Mouse (Mus musculus) frontal cortex, adult 2 months (tissue): ENCODE data around the gene Limch1. TPM values are rescaled to one million over a fixed set of nuclear protein-coding genes. Genes with fewer than 3 reads are reported as not detected.

Experiments used
- DNase-seq, 2 experiments: peaks; one replicate each; pipeline ENCODE4 v3.0.0; 2022; ENCODE audit warnings: low spot score in 1 of 2; ENCODE audit errors: extremely low spot score in 1 of 2
- polyA plus RNA-seq: library from polyadenylated mRNA; depleted of rRNA; stranded (reverse); fragments of >200 nt; gene quantifications from 2 replicates; pipeline ENCODE4 v1.2.3, GENCODE M21; 2012

Limch1 gene
- polyA plus RNA-seq, 1 experiment = 83.3 TPM

DNA sequence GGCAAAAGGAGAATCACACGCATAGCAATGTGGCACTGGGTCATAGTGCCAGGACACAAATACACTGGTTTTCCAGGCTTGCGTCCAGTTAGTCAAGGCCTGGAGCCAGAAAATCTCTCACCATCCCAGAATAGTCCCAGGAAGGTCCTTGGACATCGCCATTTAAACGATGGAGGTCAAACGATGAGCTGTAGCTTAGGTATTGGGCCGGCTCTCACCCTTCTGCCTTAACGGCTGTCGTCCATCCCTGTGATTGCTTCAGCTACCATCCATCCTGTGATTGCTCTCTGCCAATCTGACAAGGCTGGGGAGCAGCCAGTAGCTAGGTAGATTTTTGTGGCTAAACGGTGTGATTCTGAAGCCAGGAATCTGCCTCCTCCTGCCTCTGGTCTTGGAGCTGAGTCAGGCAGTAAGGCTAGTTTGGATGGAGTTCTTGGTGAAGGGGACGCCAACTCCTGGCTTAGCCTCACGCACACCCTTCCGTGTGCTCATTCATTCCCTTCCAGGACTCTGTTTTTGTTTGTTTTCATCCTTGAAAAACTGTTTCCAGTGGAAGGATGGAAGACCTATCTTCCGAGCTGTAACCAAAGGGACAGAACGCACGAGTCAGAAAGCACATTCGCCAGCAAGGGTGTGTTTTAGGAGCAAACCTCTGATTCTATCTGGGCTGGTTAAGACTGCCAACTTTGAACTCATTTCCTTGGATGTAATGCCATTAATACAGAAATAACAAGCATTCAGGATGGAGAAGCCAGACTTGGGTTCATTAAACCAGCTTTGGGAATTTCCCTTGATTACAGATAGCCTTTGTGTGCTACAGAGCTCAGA, 265.6 kb downstream of the Limch1 start:
- DNase-seq = peak in 1 of 2 experiments; percentile 41

DNA sequence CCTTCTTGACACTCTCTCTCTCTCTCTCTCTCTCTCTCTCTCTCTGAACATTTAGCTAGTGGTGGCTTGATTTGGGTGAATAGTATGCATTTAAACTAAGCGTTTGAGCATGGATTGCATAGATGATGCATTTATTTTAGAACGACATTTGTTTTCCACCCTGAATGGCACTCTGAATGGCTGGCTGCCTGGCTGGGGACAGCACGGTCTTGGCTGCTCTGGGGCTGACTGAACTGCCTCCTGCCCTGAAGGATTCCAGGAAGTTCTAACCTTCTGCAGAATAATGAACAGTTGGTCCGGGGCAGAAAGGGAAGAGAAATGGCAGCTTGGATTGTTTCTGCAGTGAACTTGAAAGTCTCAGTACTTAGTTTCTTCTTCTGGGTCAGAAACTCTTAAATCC, 266.4 kb downstream of the Limch1 start:
- no peak for DNase-seq

DNA sequence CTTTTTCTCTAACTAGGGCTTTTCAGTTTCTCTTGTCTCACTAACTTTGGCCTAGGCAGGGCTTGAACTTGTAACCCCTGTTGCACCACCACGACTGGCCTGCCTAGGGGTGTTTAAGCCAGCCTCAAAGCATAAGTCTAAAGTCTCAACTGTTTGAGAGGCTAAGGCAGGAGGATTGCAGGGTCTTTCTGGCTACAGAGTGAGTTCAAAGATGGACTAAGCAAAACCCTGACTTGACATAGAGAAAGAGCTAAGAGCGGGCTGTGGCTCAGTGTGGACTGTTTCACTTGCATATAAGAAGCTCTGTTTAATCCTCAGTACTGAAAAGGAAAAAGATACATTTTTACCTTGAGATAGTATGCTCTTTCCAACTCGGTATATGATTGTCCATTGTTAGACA, 268.3 kb downstream of the Limch1 start:
- no peak for DNase-seq

DNA sequence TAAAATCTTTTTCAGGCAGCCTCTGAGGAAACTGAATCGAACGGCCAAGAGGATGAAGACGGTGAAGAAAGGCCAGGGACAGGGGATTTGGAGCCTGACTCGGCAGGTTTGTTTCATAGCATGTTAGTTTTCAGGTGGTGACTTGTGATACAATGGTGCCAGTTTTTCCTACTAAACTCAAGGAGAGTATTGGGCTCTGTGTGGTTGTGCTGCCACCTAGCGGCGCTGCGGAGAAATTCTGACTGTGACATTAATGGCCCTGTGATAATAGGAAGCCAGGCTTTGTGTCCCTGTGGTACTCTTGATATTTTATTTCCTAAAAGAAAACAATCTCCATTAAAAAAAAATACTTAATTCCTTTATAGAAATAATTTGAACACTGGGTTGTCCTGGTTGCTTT, 270.8 kb downstream of the Limch1 start:
- peak; percentile 33 to 84 for DNase-seq

DNA sequence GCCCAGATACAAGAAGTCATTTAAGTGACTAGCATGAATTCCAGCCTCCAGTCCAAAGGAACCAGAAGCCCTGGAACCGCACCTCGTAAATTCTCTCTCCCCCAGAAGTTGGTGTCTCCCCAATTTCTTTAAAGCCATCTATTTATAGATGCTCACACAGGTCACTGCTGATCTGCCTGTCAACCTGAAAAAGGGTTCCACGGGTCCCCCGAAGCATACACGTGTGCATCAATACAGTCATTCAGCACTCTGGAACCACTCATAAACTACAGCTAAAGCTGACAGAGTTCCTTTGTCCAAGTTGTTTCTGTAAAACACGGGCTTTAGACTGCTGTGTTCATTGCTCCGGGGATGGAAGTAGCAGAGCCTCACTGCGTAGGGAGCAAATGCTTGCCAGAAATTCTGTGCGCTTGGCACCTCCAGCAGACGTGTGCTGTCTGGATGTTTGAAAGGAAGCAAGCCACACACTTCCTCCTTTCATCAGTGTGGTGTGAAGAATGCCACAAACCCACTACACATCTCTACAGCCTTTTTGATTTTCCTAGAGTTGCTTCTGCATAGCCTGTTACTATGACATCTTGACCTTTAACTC, 278.9 kb downstream of the Limch1 start:
- peak in 1 of 2 experiments; percentile 39 for DNase-seq

DNA sequence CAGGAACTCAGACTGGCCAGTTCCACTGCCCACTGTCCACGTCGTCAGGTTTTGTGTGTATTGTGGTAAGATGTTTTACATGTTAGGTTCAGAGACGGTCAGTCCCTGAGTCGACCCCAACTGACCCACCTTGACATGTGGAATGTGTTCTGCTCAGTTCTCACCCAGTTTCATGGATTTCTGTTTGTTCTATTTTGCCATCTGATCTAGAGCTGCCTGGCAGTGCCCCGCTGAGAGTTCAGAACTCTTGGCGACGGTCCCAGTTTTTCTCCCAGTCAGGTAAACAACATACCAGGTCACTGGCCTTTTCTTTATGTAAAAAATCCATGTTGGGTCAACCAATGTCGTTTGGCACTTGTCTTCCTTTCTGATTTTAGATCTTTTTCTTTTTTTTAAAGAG, 279.5 kb downstream of the Limch1 start:
- no peak for DNase-seq

DNA sequence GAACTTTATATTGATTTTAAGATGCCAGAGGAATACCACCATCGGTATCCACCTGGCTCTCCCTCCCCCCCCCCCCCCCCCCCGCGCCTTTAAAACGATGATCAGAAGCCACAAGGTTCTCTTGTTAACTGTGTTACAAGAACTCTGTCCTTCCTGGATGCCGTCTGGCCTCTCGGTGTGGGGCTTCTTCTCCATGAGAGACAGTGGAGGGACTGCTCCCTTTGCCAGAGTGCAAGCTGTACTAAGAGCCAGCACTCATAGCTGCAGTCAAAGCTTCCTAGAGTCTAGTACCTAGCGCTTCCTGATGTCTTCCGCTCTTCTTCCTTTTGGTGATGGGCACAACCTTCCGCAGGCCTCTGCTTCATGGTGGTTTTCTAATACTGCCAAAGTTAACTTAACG, 280.0 kb downstream of the Limch1 start:
- DNase-seq = no peak

DNA sequence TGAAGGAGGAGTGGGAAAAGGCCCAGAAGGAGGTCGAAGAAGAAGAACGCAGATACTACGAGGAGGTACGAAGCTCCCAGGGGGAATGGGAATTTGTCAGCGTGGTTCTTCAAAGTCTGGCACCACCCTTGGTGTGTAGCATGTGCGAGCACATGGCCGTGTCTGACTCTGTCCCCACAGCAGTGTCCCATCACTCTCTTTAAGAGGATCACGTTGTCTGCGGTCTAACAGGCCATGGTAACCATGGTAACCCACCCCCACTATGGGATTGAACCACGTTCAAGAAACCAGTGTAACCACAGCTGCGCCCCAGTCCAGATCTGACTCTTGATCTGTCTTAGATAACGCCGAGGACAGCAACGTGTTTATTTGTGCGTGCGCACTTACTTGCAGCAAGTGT, 283.2 kb downstream of the Limch1 start:
- no peak for DNase-seq

DNA sequence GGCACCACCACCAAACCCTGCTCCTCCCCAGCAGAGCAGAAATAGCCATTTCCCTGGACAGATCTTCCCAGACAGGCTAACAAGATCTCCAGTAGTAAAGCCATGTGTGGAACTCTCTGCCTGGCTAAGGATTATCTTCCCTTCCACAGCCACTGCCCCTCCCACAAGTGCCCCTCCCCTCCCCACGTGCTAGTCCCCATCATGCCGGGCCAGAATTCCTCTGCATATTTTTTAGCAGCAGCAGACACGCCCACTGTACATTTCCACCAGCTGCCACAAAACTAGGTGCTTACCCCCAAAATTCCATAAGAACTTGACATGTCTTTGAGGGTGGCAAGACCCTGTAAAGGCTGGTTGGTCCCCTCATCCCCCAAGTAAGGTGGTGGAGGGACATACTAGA, 284.3 kb downstream of the Limch1 start:
- no peak for DNase-seq

DNA sequence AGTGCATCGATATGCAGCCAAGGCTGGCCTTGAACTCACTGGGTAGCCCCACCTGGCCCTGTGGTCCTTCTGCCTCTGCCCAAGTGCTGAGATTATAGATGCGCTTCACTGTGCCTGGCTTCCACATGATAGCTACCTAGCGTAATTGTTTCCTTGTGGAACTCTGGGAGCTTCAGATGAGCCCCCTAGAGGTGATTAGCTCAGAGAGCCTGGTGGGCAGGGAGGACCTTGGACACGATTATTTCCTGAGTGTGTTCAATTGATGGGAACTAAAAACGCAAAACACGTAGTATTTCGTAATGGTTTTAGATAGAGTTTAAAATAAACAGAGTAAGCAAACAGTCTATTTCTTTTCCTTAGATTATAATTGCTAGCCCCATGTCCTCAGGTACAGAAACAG, 287.0 kb downstream of the Limch1 start:
- DNase-seq = no peak

DNA sequence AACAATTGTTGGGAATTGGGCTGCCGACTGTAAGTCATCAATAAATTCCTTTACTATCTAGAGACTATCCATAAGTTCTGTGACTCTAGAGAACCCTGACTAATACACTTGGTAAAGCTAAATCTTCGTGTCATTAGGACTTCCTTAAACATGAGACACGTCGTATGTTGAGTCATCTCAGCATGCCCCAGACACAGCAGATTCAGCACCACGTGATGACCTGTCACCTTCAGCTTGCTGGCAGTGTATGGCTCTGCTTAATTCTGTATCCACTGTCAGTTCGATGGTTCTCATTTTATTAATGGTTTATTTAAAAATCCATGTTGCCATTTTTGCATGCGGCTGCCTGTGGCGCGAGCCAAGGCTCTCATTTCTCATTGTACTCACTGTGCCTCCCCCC, 298.3 kb downstream of the Limch1 start:
- no peak for DNase-seq

DNA sequence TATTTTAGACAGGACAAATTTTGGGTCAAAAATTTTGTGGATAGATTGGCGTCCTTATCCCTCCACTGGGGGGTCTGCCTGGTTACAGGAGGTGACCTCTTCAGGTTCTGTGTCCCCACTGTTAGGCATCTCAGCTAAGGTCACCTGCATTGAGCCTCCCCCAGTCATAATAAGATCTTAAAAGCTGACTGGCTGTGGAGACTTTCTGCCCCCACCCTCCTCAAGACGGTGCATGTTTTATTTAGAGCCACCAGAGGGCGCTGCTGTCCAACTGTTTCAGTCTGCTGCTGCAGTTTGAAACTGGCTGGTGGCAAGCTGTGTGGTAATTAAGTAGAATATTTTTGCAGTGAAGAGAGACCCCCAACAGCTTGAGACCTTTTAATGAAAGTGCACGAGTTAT, 302.4 kb downstream of the Limch1 start:
- peak in 1 of 2 experiments; percentile 52 for DNase-seq

DNA sequence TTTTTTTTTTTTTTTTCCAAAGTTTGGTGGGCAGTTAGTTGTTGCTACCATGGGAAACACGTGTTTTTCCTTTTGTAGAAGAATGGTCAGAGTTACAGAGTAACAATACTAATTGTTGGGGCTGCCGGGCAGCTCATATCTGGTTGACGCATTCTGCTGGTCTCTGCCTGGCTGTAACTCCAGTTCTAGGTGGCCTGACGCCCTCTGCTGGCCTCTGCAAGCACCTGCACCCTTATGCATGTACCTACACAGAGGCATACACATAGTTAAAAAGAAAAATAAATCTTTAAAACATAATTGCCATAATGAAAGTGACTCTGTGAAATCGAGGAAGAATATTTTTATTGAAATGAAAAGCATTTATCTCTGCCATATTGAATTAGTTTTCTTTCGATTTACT, 312.2 kb downstream of the Limch1 start:
- DNase-seq = no peak

DNA sequence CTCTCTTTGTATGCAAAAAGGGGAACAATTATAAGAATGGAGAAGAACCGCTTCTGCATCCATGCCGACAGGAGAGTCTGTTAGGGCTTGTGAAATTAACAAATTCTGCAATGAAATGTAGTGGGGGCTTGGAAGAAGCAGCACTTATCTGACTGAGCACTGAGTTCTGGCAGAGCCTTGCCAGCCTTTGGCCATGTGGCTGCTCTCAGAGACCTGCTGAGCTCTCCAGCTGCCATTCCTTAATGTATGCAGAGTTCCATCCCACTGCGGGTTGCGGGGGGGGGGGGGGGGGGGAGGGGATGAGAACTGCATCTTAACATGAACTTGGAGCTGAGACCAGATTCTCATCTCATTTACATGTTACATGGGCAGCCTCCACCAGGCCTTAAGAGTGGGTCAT, 314.9 kb downstream of the Limch1 start:
- no peak for DNase-seq

DNA sequence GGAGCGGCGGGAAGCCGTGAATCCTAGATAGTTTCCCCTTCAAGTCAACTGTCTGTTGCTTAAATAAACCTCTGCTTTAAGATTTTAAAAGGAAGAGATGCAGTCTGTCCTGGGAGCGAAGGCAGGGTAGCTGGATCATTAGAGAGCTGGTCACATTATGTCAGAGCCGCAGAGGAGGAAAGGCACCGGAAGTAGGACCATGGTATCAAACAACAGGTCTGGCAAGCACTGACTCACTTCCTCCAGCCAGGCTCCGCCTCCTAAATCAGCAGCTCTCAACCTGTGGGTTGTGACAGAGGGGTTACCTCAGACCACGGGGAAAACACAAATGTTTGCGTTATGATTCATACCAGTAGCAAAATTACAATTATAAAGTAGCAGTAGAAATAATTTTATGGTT, 318.0 kb downstream of the Limch1 start:
- no peak for DNase-seq

DNA sequence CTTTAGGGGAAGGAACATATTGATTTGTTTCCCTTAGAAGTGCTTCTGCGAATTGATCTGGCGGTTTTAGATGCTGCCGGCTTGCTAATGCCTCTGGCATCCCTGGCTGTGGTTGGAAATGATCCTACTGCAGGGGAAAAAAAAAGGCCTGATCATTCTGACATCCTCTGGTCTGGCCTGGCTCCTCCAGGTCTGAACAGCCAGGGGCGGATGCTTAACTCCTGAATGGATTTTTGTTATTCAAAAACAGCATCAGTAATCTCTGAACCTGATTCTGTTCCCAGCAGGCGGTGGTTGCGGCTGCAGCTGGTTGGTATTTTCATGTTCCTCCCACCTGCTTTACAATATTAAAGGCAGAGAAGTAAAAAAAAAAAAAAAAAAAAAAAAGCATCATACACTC, 337.5 kb downstream of the Limch1 start:
- no peak for DNase-seq

DNA sequence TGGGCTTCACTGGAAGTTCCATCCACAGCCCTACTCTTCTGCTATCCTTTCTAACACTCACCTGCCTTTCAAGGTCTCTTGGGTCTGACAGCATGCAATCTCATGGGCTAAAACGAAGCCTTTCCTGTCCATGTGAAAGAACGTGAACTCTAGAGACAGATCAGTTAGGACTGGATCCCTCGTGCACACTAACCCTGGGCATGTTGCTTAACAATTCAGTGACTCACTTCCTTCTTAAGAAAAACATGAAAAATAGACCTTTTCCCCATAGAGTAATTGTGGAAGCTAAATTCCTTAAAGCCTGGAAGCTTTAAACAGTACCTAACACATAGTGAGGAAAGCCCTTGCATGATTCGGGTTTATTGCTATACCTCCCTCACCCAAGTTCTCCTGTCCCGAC, 345.2 kb downstream of the Limch1 start:
- no peak for DNase-seq

DNA sequence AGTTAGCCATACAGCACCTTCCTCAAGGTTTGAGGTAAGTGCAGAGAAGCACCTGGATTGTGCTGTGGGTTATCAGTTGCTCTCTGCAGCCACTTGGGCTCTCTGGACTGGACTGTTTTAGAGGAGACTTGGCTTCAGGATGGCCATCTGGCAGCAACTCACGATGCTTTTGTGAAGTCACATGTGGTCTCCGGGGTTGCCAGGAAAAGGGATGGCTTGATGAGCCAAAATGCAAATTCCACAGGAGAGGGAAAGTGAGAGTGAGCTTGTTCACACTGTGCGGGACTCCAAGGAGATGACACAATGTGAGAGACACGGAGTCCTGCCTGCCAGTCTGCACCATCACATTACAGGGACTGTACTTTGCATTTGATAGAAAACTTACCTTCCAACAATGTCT, 346.1 kb downstream of the Limch1 start:
- no peak for DNase-seq

DNA sequence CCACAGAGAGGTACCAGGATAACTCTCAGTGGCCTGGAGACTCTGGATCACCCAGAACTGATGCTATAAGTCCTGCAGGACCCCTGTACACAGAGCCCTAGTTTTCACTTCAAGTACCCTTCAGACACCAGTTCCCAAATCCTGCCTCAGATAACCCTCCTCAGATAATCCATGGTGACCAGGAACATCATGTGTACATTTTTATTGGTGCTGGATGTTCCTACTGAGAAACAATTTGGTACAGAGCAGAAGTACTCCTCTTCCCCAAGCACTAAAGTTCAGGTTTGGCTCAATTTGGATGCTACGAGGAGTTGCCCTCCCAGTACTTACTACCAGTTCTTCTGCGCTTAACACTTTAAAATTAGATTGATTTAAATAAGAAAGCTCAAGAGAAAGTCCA, 348.4 kb downstream of the Limch1 start:
- no peak for DNase-seq

DNA sequence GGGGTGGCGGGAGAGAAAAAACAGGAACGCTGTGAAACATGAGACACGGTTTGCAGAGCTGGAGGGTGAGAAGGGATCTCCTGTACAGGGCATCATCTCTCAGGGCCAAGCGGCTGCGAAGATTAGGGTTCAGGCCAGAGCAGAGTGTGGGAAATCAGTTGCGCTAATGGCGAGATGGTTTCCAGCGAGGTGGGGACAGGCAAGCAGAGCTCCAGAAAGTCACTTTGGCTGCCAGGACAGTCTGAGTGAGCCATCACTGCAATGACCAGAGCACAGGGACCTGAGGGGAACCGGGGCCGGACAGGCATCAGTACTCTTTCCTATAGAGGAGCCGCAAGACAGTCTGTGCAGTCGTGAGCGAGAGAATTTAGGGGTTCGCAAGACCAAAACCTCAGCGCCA, 349.5 kb downstream of the Limch1 start:
- DNase-seq = no peak

DNA sequence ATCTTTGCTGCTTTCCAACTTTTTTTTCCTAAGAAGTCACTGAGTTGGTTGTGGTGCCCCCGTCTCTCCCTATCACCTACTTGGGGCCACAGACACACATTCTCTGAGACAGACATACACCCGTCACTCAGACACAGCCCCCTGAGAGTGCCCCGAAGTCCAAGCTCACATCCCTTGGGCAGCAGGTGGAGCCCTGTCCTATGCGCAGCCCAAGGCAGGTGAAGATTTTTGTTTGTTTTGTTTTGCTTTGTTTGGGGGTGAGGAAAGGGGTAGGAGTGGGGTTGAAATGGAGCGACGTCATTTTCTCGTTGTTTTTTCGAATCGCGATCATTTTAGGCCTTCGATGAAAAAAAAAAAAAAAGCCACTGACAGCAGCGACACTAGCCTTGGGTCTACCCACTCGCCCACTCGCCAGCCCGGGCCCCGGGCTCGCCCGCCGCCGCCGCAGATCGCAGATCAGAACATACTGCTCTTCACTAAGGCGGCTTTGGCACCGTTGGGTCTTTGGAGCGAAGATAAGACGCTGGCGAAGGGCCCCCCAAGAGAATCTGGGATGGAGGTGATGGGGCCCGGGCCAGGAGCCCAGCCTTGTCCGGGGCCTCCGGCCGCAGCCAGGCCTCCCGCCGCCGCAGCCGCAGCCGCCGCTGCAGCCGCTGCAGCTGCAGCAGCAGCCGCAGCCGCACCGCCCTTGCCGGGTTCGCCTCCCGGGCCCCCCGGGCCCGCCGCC, 350.2 kb downstream of the Limch1 start:
- no peak for DNase-seq

DNA sequence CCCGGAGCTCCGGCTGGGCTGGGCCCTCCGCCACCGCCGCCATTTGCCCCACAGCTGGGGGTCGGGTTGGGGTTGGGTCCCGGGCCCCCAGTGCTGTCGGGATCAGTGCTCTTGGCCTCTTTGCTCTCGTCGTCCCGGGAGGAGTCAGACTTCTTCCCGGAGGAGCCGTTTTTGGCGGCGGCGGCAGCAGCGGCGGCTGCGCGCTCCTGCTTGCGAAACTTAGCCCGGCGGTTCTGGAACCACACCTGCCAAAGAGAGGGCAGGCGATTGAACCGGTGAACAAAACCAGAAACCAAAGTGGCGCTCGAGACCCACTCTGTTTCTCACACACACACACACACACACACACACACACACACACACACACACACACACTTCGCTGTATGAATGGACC, 350.7 kb downstream of the Limch1 start:
- DNase-seq = no peak
